In the genomic region with DNA sequence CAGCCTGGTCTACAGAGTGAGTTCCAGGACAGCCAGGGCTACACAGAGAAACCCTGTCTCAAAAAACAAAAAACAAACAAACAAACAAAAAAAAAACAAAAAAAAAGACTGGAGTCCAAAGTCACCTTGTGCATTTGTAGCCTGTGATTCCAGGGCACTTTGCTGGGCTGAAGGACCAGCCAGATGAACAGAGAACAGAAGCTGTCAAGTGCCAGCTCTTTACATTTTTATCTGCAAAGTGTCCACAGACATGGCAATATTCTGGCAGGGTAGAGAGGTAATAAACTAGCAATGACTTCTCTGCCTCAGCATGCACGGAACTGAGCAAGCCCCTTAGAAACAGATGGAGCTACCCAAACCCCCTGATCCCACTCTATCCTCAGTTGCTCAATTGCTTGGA, we compare ENCODE assay signal across 27 mouse cellular contexts. TPM values are rescaled to one million over a fixed set of nuclear protein-coding genes. Genes with fewer than 3 reads are reported as not detected.
"Had no signal": no experiment of that assay in that cellular context is flagged by ENCODE, and none has a peak within 500 bp of the region (broad histone marks: within the 10 kb centered on the region; RNA-seq: fewer than 3 reads in every experiment).

No protein-coding gene starts in this region.

- H3K4me2 ChIP-seq: limb, embryonic 13.5 days; liver, embryonic 12.5 days; liver, embryonic 15.5 days; midbrain, embryonic 12.5 days; midbrain, embryonic 15.5 days; neural tube, embryonic 12.5 days; neural tube, embryonic 15.5 days had no signal

- ATAC-seq: liver, embryonic 12.5 days; midbrain, embryonic 15.5 days had no signal

- DNase-seq: kidney, postnatal 25 days; liver; lung, adult 2 months; right cerebral cortex, postnatal 14 days; right cerebral cortex, postnatal 4 days; thymus, adult 2 months; thymus, postnatal 14 days; thymus, postnatal 4 days had no signal

- H3K27ac ChIP-seq: kidney, postnatal 0 days; layer of hippocampus, adult 2 months; limb, embryonic 10.5 days; limb, embryonic 13.5 days; liver, embryonic 12.5 days; liver, embryonic 15.5 days; midbrain, embryonic 12.5 days; midbrain, embryonic 15.5 days; neural tube, embryonic 12.5 days; neural tube, embryonic 15.5 days had no signal

- H3K4me1 ChIP-seq: limb, embryonic 10.5 days; limb, embryonic 13.5 days; liver, embryonic 12.5 days; liver, embryonic 15.5 days; midbrain, embryonic 12.5 days; midbrain, embryonic 15.5 days; neural tube, embryonic 12.5 days; neural tube, embryonic 15.5 days had no signal

- H3K27me3 ChIP-seq: limb, embryonic 13.5 days; liver, embryonic 12.5 days; liver, embryonic 15.5 days; midbrain, embryonic 12.5 days; midbrain, embryonic 15.5 days; neural tube, embryonic 12.5 days; neural tube, embryonic 15.5 days had no signal

- H3K9me3 ChIP-seq: limb, embryonic 10.5 days; limb, embryonic 13.5 days; liver, embryonic 12.5 days; liver, embryonic 15.5 days; midbrain, embryonic 12.5 days; midbrain, embryonic 15.5 days; neural tube, embryonic 12.5 days; neural tube, embryonic 15.5 days had no signal

- H3K4me3 ChIP-seq: layer of hippocampus, adult 2 months; limb, embryonic 10.5 days; limb, embryonic 13.5 days; liver, embryonic 12.5 days; liver, embryonic 15.5 days; midbrain, embryonic 12.5 days; midbrain, embryonic 15.5 days; neural tube, embryonic 12.5 days; neural tube, embryonic 15.5 days had no signal

- H3K9ac ChIP-seq: limb, embryonic 13.5 days; liver, embryonic 12.5 days; liver, embryonic 15.5 days; midbrain, embryonic 12.5 days; midbrain, embryonic 15.5 days; neural tube, embryonic 12.5 days; neural tube, embryonic 15.5 days had no signal

- H3K36me3 ChIP-seq: limb, embryonic 10.5 days; limb, embryonic 13.5 days; liver, embryonic 12.5 days; liver, embryonic 15.5 days; midbrain, embryonic 12.5 days; midbrain, embryonic 15.5 days; neural tube, embryonic 12.5 days; neural tube, embryonic 15.5 days had no signal

RNA-seq across cellular contexts. Expression of gene Gm10181, which starts 12.7 kb away (rescaled TPM):
- total RNA-seq: layer of hippocampus, adult 2 months; layer of hippocampus, postnatal 25 days; left cerebral cortex, adult 18-20 months; left cerebral cortex, postnatal 25 days; megakaryocyte, adult 5-6 weeks had no signal
- polyA plus RNA-seq: kidney, postnatal 0 days; large intestine, adult 2 months; limb, embryonic 10.5 days; limb, embryonic 13.5 days; liver, embryonic 12.5 days; liver, embryonic 15.5 days; lung, adult 2 months; lung, postnatal 0 days; macrophage; midbrain, embryonic 12.5 days; midbrain, embryonic 15.5 days; neural tube, embryonic 12.5 days; neural tube, embryonic 15.5 days; stomach, embryonic 14.5 days; stomach, postnatal 0 days; thymus, adult 2 months had no signal
